Mouse (Mus musculus): ENCODE results near the gene Auts2. TPM values are rescaled to one million over a fixed set of nuclear protein-coding genes. Genes with fewer than 3 reads are reported as not detected.

Gene Auts2
- polyA plus RNA-seq, 1 experiment from 2014 or later, result 53.4 TPM

- WGBS, result 99% methylated on average over 3 of the region's 3 CpGs
- H3K4me1 ChIP-seq (ENCODE audit: control insufficient read depth, insufficient read depth, low read length), result no peaks in the 10 kb centered on the region
Measured at GRCm38 (mm10) chr5:132450071-132450470, 93.1 kb downstream of the Auts2 start.

GRCm38 (mm10) chr5:132448401-132449066, 94.6 kb downstream of the Auts2 start:
- H3K9me3 ChIP-seq (ENCODE audit: control insufficient read depth, low read length), result no peaks in the 10 kb centered on the region
- peaks cover 2% of the 10 kb centered on the region; the same call in 1 of the 2 replicates for H3K4me1 ChIP-seq (ENCODE audit: control insufficient read depth, insufficient read depth, low read length)
- H3K36me3 ChIP-seq (ENCODE audit: control insufficient read depth, insufficient read depth, low read length), result no peaks in the 10 kb centered on the region
- H3K4me2 ChIP-seq (ENCODE audit: low read depth, severe bottlenecking), result no peak overlapping the region
- H3K4me3 ChIP-seq (ENCODE audit: low read depth, low read length), result no peak overlapping the region
- 79% methylated on average over 6 of the region's 6 CpGs for WGBS
- ATAC-seq (ENCODE audit: insufficient number of reproducible peaks, low FRiP score, low TSS enrichment, low read depth) (no peak), DNase-seq (ENCODE audit: low spot score) (no peak)
- no peak overlapping the region for H3K27ac ChIP-seq (replicated peaks; ENCODE audit: low read depth, low read length)
- no peak overlapping the region for H3K9ac ChIP-seq (ENCODE audit: low read length)
- no peaks in the 10 kb centered on the region for H3K27me3 ChIP-seq (ENCODE audit: control insufficient read depth, insufficient read depth, low read length)

More at GRCm38 (mm10) chr5:132450071-132450470, 93.1 kb downstream of the Auts2 start:
- H3K27ac ChIP-seq (replicated peaks; ENCODE audit: low read depth, low read length), result no peak overlapping the region
- no peaks in the 10 kb centered on the region for H3K27me3 ChIP-seq (ENCODE audit: control insufficient read depth, insufficient read depth, low read length)
- H3K9ac ChIP-seq (ENCODE audit: low read length), result no peak overlapping the region
- no peak overlapping the region for H3K4me2 ChIP-seq (ENCODE audit: low read depth, severe bottlenecking)
- no peaks in the 10 kb centered on the region for H3K9me3 ChIP-seq (ENCODE audit: control insufficient read depth, low read length)
- no peaks in the 10 kb centered on the region for H3K36me3 ChIP-seq (ENCODE audit: control insufficient read depth, insufficient read depth, low read length)
- ATAC-seq (ENCODE audit: insufficient number of reproducible peaks, low FRiP score, low TSS enrichment, low read depth) (no peak), DNase-seq (ENCODE audit: low spot score) (no peak)
- no peak overlapping the region for H3K4me3 ChIP-seq (ENCODE audit: low read depth, low read length)

- DNase-seq (ENCODE audit: low spot score) (no peak), ATAC-seq (ENCODE audit: insufficient number of reproducible peaks, low FRiP score, low TSS enrichment, low read depth) (no peak)
- 90% methylated on average over 4 of the region's 4 CpGs for WGBS
- Histone ChIP-seq H3K4me1 (ENCODE audit: control insufficient read depth, insufficient read depth, low read length) (peaks cover 4% of the 10 kb centered on the region; the same call in 1 of the 2 replicates), H3K27ac (replicated peaks; ENCODE audit: low read depth, low read length) (no peak overlapping the region), H3K36me3 (ENCODE audit: control insufficient read depth, insufficient read depth, low read length) (no peaks in the 10 kb centered on the region), H3K9me3 (ENCODE audit: control insufficient read depth, low read length) (no peaks in the 10 kb centered on the region), H3K27me3 (ENCODE audit: control insufficient read depth, insufficient read depth, low read length) (no peaks in the 10 kb centered on the region), H3K4me3 (ENCODE audit: low read depth, low read length) (no peak overlapping the region), H3K4me2 (ENCODE audit: low read depth, severe bottlenecking) (no peak overlapping the region), H3K9ac (ENCODE audit: low read length) (no peak overlapping the region)
Measured at GRCm38 (mm10) chr5:132445213-132445954, 97.8 kb downstream of the Auts2 start.

GRCm38 (mm10) chr5:132442948-132443347, 100.2 kb downstream of the Auts2 start:
- DNase-seq (ENCODE audit: low spot score) (no peak), ATAC-seq (ENCODE audit: insufficient number of reproducible peaks, low FRiP score, low TSS enrichment, low read depth) (no peak)
- Histone ChIP-seq H3K27ac (replicated peaks; ENCODE audit: low read depth, low read length) (no peak overlapping the region), H3K9ac (ENCODE audit: low read length) (no peak overlapping the region), H3K4me3 (ENCODE audit: low read depth, low read length) (no peak overlapping the region), H3K9me3 (ENCODE audit: control insufficient read depth, low read length) (no peaks in the 10 kb centered on the region), H3K27me3 (ENCODE audit: control insufficient read depth, insufficient read depth, low read length) (no peaks in the 10 kb centered on the region), H3K4me2 (ENCODE audit: low read depth, severe bottlenecking) (no peak overlapping the region), H3K36me3 (ENCODE audit: control insufficient read depth, insufficient read depth, low read length) (no peaks in the 10 kb centered on the region), H3K4me1 (ENCODE audit: control insufficient read depth, insufficient read depth, low read length) (peaks cover 4% of the 10 kb centered on the region; the same call in 1 of the 2 replicates)
- WGBS, result 85% methylated on average over 4 of the region's 4 CpGs

- 47% methylated on average over 4 of the region's 4 CpGs for WGBS
- no peaks in the 10 kb centered on the region for H3K27me3 ChIP-seq (ENCODE audit: control insufficient read depth, insufficient read depth, low read length)
- no peak for DNase-seq (ENCODE audit: low spot score)
- H3K36me3 ChIP-seq (ENCODE audit: control insufficient read depth, insufficient read depth, low read length), result no peaks in the 10 kb centered on the region
- H3K4me3 ChIP-seq (ENCODE audit: low read depth, low read length), result no peak overlapping the region
- no peak overlapping the region for H3K9ac ChIP-seq (ENCODE audit: low read length)
- ATAC-seq (ENCODE audit: insufficient number of reproducible peaks, low FRiP score, low TSS enrichment, low read depth), result no peak
- peaks cover 5% of the 10 kb centered on the region for H3K4me1 ChIP-seq (ENCODE audit: control insufficient read depth, insufficient read depth, low read length)
- no peak overlapping the region for H3K4me2 ChIP-seq (ENCODE audit: low read depth, severe bottlenecking)
- H3K27ac ChIP-seq (replicated peaks; ENCODE audit: low read depth, low read length), result no peak overlapping the region
- no peaks in the 10 kb centered on the region for H3K9me3 ChIP-seq (ENCODE audit: control insufficient read depth, low read length)
Measured at GRCm38 (mm10) chr5:132438414-132438813, 104.7 kb downstream of the Auts2 start.

- DNase-seq (ENCODE audit: low spot score), result no peak
- Histone ChIP-seq H3K27ac (replicated peaks; ENCODE audit: low read depth, low read length) (no peak overlapping the region), H3K36me3 (ENCODE audit: control insufficient read depth, insufficient read depth, low read length) (no peaks in the 10 kb centered on the region), H3K4me3 (ENCODE audit: low read depth, low read length) (no peak overlapping the region), H3K4me1 (ENCODE audit: control insufficient read depth, insufficient read depth, low read length) (peaks cover 4% of the 10 kb centered on the region), H3K9ac (ENCODE audit: low read length) (no peak overlapping the region), H3K27me3 (ENCODE audit: control insufficient read depth, insufficient read depth, low read length) (no peaks in the 10 kb centered on the region), H3K4me2 (ENCODE audit: low read depth, severe bottlenecking) (no peak overlapping the region), H3K9me3 (ENCODE audit: control insufficient read depth, low read length) (no peaks in the 10 kb centered on the region)
- ATAC-seq (ENCODE audit: insufficient number of reproducible peaks, low FRiP score, low TSS enrichment, low read depth), result no peak
- WGBS, result 64% methylated on average over 8 of the region's 8 CpGs
Measured at GRCm38 (mm10) chr5:132437994-132438393, 105.2 kb downstream of the Auts2 start.

- no peak overlapping the region for H3K27ac ChIP-seq (replicated peaks; ENCODE audit: low read depth, low read length)
- DNase-seq (ENCODE audit: low spot score) (no peak), ATAC-seq (ENCODE audit: insufficient number of reproducible peaks, low FRiP score, low TSS enrichment, low read depth) (no peak)
- no peaks in the 10 kb centered on the region for H3K27me3 ChIP-seq (ENCODE audit: control insufficient read depth, insufficient read depth, low read length)
- no peaks in the 10 kb centered on the region for H3K9me3 ChIP-seq (ENCODE audit: control insufficient read depth, low read length)
- no peaks in the 10 kb centered on the region for H3K36me3 ChIP-seq (ENCODE audit: control insufficient read depth, insufficient read depth, low read length)
- WGBS, result 85% methylated on average over 8 of the region's 8 CpGs
- no peak overlapping the region for H3K4me2 ChIP-seq (ENCODE audit: low read depth, severe bottlenecking)
- H3K4me3 ChIP-seq (ENCODE audit: low read depth, low read length), result no peak overlapping the region
- no peak overlapping the region for H3K9ac ChIP-seq (ENCODE audit: low read length)
- peaks cover 4% of the 10 kb centered on the region for H3K4me1 ChIP-seq (ENCODE audit: control insufficient read depth, insufficient read depth, low read length)
Measured at GRCm38 (mm10) chr5:132437478-132437877, 105.7 kb downstream of the Auts2 start.

GRCm38 (mm10) chr5:132436901-132437300, 106.2 kb downstream of the Auts2 start:
- 78% methylated on average over 1 of the region's 1 CpGs for WGBS
- Histone ChIP-seq H3K27me3 (ENCODE audit: control insufficient read depth, insufficient read depth, low read length) (no peaks in the 10 kb centered on the region), H3K4me1 (ENCODE audit: control insufficient read depth, insufficient read depth, low read length) (peaks cover 4% of the 10 kb centered on the region), H3K9ac (ENCODE audit: low read length) (no peak overlapping the region), H3K4me2 (ENCODE audit: low read depth, severe bottlenecking) (no peak overlapping the region), H3K4me3 (ENCODE audit: low read depth, low read length) (no peak overlapping the region), H3K36me3 (ENCODE audit: control insufficient read depth, insufficient read depth, low read length) (no peaks in the 10 kb centered on the region), H3K9me3 (ENCODE audit: control insufficient read depth, low read length) (no peaks in the 10 kb centered on the region), H3K27ac (replicated peaks; ENCODE audit: low read depth, low read length) (no peak overlapping the region)
- no peak for DNase-seq (ENCODE audit: low spot score)
- no peak for ATAC-seq (ENCODE audit: insufficient number of reproducible peaks, low FRiP score, low TSS enrichment, low read depth)

All from limb, embryonic 11.5 days (tissue).